Mouse (Mus musculus) layer of hippocampus, adult 2 months (tissue): ENCODE results near the gene Tiam2. TPM values are rescaled to one million over a fixed set of nuclear protein-coding genes. Genes with fewer than 3 reads are reported as not detected.
A peak's percentile ranks its signal among the peaks of the same experiment; 100 is the strongest.

Experiments used
- DNase-seq, 2 experiments: peaks; one replicate each; pipeline ENCODE4 v3.0.0; 2022; ENCODE audit warnings: low spot score in 2 of 2
- H3K27ac ChIP-seq: fragments of 200-600 bp; 2 replicates; pipeline ENCODE4 v1.8.1; 2022
- H3K4me3 ChIP-seq: fragments of 200-600 bp; 2 replicates; pipeline ENCODE4 v1.8.1; 2022; ENCODE audit warnings: mild to moderate bottlenecking
- CTCF ChIP-seq: fragments of 200-600 bp; conservative IDR thresholded peaks from 2 replicates; pipeline ENCODE4 v1.8.1; 2022; ENCODE audit warnings: antibody characterized with exemption, mild to moderate bottlenecking, moderate library complexity
- total RNA-seq, 2 experiments: library from RNA; stranded (reverse); gene quantifications; 2 replicates each; pipeline ENCODE4 v1.2.3; 2021

Gene Tiam2
- total RNA-seq, 2 experiments from 2014 or later = 33.8 to 42.9 TPM

DNA sequence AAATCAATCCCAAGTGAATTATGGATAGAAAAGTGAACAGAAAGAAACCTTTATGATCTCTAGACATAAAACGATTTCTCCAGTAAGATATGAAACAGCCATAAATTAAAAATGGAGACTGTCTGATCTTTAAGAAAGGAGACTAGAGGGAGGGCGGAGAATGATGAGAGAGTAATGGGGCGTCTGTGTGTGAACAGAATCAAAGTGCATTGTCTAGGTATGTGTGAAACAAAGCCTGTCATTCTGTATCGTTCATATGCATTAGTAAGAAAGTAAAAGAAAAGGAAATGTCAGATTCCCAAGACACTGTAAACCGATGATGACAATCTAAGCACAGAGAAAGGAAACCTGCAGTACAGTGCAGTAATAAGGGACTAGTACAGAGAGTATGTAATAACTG, 214.7 kb downstream of the Tiam2 start:
- no peak for DNase-seq
- Histone ChIP-seq H3K4me3 (no peak overlapping the region), H3K27ac (no peak overlapping the region)
- no peak for TF ChIP-seq CTCF

DNA sequence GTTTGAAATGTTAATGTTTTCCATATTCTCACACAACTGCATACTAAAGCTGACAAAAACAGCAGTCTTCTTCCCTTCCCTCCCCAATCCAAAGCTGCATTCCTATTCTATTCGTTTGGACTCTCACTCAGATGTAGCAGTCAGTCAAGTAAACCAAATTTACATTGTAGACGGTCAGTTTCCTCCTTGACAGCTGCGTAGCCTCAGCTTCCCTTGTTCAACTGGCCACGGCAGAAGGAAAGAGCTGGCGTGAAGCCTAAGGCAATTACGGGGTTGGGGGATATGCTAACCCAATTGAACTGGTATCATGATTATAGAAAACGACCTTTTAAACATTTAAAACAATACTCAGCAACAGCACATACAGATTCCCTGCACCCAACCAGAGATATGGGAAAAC, 221.4 kb downstream of the Tiam2 start:
- Histone ChIP-seq H3K27ac (no peak overlapping the region), H3K4me3 (no peak overlapping the region)
- no peak for TF ChIP-seq CTCF
- DNase-seq = no peak

DNA sequence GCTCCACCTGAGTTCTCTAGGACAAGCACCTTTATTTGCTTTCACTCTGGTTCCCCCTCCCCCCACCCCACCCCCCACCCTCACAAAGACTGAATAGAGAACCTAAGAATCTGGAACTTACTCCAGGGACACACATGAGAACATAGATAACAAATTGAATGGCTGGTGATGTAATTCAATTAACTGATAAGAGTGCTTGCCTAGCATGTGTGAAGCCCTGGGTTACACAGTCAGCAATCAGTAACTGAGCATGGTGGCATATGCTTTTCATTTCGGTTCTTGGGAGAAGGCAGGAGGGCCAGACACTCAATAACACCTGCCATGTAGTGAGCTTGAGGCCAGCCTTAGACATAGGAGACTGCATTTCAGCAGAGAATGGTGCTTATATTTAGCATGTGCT, 229.9 kb downstream of the Tiam2 start:
- no peak overlapping the region for H3K4me3 ChIP-seq
- TF ChIP-seq CTCF = no peak
- H3K27ac ChIP-seq = no peak overlapping the region
- no peak for DNase-seq

DNA sequence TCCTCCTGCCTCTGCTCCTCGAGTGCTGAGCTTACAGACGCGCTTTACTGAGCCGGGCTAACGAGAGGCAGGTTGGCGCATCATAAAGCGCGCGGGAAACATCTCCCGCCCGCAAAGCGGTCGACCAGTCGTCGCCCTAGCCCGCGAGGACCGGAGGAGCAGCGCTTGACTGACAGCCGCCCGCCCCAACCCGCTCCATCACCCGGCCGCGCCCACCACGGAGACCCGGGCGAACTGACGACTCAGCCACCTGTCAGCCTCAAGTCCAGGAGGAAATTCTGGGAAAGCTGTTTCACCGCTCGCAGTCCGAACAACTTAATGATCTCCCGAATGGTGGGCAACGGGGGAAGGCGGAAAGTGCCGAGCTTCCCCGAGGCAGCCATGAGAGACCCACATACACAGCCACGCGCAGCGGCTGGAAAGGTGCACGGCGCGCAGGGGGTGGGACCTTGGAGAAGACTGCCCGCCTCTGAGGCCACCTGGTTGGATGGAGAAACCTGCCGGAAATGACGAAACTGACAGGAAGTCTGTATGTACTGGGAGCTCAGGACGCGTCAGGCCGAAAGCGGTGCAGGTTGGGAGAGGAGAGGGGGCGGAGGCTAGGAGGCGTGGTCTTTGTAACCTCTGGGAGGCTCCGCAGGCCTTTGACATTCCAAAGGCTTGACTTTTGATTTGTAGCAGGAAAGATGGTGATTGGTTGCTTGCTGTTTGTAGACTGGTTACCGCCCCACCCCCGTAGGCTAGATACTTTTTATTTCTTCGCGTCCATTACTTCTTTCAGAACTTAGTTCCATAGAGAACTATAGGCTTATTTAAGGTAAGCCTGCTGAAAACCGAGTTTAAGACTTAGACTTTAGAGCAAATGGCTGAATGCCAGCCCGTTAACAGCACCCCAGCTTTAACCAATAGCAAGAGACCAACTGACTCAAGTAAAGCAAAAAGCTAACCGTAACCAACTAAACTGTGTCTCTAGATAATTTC, 231.2 kb downstream of the Tiam2 start, which contains the start of gene Tfb1m:
Gene Tfb1m (minus strand): TSS at position 451 of the 981 bp plus-strand sequence.
- TF ChIP-seq CTCF = peak; percentile 29; the same call in 1 of the 2 replicates
- DNase-seq = peak; percentile 98 to 99
- peak within 1 kb of the TSS; percentile 77 for H3K4me3 ChIP-seq
- peak within 1 kb of the TSS; percentile 82 for H3K27ac ChIP-seq

DNA sequence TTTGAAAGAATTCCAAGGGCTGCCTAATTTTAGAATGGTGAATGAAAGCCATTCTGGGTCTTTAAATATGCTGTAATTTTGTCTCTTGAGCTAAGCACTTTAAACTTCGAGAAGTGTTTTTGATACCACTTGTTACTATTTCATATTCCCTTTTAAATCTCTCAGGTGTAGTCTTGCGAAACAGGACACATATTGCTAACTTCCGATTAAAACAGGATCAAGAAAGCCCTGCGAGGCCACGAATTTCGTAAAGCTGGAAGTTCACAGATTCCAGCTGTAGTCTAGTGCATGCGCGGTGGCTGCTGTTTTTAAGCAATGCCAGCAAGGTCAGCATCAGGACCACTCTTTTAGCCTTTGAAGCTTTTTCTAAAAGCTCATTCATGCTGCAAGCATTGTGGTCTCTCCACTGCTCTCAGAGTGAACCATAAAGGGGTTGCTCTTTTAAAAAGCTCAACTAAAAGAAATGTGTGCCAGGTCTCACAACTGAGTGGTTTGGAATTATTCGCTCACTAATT, 232.0 kb downstream of the Tiam2 start:
- no peak for DNase-seq
- Histone ChIP-seq H3K27ac (peak overlapping the region; percentile 60; the same call in 1 of the 2 replicates), H3K4me3 (peak overlapping the region; percentile 77)
- TF ChIP-seq CTCF = no peak

DNA sequence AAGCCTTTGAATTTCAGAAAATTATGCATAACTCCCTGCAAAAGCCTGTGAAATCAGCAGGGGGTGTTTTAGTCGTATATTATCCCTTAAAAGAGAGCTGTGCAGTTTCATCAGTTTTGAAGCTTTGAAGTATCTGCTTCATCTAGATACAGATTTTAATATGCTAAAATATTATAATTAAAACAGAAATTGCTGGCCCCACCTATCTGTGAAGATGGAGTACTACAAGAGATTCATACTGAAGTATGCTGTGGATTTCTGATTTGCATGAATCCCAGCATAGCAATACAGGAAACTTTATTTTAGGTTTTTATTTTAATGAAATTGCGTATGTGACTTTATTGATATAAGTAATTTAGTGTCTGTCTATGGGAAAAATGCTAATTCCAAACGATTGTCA, 234.2 kb downstream of the Tiam2 start:
- TF ChIP-seq CTCF = peak; percentile 78
- DNase-seq = no peak
- H3K27ac ChIP-seq = no peak overlapping the region
- H3K4me3 ChIP-seq = no peak overlapping the region

DNA sequence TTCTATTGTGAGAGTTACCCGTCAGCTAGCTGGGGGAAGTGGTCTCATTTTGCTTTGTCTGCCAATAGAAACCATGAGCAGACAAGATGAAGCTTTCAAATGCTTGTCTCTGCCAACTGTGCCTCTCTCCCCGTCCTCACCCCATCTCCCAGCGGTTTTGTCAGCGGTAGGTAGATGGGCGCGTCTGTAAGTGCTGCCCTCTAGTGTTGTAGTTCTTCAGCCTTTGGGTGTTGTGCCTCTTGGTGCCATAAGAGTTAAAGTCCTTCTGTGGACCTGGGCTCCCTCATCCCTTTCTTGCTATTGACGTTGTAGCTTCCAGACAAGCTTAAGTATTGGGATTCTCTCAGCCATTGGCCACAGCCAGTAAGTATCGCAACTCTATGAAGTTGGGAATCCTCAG, 236.0 kb downstream of the Tiam2 start:
- TF ChIP-seq CTCF = 0 out of 2 replicates have a peak, but pooled peaks have one; percentile 34
- no peak overlapping the region for H3K4me3 ChIP-seq
- DNase-seq = no peak

DNA sequence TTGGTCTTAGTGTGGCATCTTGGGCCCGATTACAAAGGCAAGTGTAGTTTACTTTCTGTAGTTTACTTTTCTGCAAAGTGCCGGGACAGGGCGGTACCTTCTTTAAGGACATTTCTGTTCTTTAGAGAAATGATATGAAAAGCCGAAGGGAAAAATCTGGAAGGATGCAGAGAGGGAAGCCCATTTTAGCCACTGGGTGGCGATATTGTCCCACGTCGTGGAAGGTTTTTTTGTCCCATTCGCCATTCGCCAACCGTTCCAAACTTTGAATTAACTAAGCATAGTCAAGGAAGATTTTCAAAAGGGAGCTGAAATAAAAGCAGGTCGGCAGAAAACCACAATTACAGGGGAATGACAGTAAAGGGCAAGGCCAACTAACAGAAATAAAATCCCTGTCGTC, 244.5 kb downstream of the Tiam2 start:
- peak; percentile 70 to 87 for DNase-seq
- peak; percentile 97 for TF ChIP-seq CTCF
- H3K4me3 ChIP-seq = peak overlapping the region; percentile 14

More for the DNA sequence above, 236.0 kb downstream of the Tiam2 start:
- no peak overlapping the region for H3K27ac ChIP-seq

More for the DNA sequence above, 244.5 kb downstream of the Tiam2 start:
- no peak overlapping the region for H3K27ac ChIP-seq

Other genes starting within 250 kb of the Tiam2 start
- 10 to 100 TPM; 61.1 to 62.4 TPM for gene Scaf8, start 211.6 kb upstream of the Tiam2 start, total RNA-seq
- 1 to 10 TPM in 1 of 2 experiments, not detected in 1; 1.4 TPM for gene Cldn20, start 206.0 kb downstream of the Tiam2 start, total RNA-seq
- gene Tfb1m, start 231.2 kb downstream of the Tiam2 start, total RNA-seq = 1 to 10 TPM; 5.7 to 7.1 TPM